Mouse (Mus musculus) kidney, adult 9 months (tissue): Measurements from ENCODE around the gene Agtr1a.
A peak's percentile ranks its signal among the peaks of the same experiment; 100 is the strongest.

Experiments
- DNase-seq: peaks from one replicate; pipeline ENCODE4 v3.0.0; 2022

The Agtr1a gene

DNA sequence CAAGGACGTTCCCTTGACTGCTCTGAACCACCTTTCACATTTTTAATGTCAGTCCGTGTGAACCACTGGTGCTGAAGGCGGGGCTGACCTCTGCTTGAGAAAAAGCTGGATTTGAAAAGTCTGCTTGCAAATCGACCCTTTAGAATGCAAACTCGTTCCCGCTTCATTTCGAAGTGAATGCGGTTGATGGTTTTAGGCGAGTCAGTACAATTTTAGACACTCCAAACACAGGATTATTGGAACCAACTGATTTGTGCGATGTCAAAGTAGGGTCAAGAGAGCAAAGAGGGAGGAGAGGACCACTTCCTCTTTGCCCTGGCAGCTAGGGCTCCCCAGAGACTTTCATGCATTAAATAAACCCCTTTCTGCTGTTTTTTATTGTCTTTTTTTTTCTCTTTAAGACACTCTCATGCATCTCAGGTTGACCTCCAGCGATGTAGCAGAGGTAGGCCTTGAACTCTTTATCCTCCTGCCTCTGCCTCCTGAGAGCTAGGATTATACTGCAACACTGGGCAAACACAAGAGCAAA is 27.9 kb downstream of the Agtr1a start:
- DNase-seq = peak; percentile 28

DNA sequence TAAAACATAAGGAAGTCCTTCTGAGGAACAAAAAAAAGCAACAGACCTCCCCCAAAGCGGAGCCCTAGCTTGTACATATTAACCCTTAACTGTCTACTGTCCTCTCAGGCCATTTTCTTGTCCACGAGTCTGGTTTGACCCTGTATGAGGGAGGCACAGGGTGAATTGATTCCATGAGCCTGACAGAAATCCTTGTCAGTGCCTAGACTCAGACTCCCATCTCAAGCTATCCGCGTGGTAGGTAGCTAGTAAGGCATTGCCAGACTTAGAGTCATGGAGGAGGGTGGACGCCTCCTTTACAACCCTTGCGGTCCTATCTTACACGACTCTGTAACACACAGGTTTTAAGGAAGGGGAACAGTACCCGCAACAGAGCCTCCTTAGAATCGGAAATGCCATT is 28.5 kb downstream of the Agtr1a start:
- DNase-seq = no peak

DNA sequence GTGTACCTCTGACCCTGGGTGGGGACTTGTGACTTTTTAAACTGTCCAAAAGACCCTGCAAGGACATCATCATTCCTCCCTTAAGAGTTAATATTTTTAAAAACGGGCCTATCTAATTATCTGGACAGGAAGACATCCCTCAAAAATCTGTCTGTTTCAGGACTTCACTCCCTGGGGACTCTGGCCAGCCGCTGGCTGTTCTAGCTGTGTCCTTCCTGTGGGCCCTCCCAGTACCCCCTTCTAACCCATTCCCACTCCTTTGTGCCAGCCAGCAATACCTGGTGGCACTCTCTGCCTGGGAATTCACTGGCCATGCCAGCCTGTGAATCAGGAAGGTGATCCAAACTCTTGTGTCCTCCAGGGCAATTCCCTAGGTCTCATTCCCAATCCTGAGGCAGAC is 29.1 kb downstream of the Agtr1a start:
- DNase-seq = peak; percentile 37

DNA sequence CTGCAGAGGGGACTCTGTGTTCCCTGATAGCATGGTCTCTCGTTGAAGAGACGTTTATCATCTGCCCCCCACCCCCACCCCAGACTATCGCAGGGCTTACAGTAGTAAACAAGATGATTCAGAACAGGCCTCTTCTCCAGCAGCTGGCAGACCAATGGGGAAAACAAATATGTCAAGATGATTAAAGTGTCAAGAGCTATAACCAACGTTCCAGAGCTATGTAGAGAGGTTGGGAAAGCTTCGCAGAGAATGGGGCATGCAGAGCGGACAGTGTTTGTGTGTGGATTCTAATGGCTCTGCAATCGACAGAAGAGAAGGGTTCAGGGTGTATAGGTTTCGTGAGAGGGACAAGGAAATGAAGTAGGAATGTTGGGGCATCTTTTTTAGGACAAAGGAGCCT is 31.9 kb downstream of the Agtr1a start:
- DNase-seq = no peak

DNA sequence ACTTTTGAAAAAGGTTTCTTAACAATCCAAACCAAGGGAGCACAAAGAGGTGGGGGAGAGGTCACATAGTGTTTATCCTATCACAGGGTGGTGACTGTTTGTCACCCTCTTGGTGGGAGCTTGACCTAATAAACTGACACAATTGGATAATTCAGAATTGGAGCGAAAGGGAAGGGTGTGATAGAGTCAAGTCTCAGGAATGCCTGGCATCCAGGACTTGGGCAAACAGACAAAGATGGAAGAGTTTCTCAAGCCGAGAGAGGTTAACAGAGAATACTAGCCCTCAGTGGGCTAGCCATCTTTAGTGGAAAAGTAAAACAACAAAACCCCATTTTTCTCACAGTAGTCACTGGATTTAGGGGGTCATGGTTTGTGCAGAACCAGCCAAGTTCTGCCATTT is 32.5 kb downstream of the Agtr1a start:
- DNase-seq = no peak

DNA sequence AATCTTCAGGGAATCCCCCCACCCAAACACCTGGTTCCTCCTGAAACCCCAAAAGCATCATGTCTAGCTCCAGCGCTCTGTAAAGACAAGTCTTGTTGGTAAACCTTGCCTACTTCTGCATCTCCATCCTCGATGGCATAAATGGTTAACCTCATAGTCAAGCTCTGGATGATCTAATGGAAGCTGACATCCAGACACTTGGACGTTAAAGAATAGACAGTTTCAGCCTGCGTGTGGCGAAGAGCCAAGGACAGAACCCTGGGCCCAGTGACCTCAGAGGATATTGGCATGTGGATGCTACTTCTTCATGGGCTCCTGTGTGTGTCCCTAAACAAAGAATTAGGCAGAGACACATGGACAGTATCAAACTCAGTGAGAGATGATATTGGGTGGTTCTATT is 42.6 kb downstream of the Agtr1a start:
- no peak for DNase-seq

DNA sequence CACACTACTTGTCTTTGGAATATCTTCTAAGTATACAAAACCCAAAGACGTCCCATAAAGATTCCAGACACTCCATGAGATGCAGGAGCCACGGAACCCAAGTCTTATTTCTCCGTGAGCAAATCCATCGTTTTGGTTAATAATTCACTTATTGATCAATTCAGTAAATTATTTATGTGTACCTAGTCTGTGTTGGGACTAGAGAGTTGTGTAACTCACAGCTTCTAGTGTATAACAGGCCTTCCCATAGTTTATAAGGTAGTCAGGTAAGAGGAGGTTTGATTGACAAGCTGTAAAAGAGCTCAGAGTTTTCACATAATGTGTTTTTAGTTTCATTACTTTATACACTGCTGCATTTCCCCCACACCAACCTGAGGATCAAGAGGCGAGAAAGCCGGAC is 48.9 kb downstream of the Agtr1a start:
- DNase-seq = no peak

DNA sequence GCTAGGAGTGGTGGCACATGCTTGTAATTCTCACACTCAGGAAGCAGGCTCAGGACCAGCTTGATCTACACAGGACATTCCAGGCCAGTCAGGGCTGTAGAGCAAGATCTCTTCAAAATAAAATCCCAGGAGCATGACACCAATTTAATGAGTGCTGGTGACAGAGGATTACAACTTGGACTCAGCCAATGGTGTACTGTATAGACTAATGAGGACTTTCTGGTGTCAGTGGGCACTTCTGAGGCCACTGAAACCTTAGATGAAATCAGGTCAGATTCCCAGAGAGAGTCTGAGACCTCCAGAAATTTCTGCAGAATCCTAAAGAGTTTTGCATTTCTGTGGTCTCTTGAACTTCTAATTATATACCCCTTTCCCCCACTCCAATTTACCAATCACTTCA is 57.9 kb downstream of the Agtr1a start:
- no peak for DNase-seq

DNA sequence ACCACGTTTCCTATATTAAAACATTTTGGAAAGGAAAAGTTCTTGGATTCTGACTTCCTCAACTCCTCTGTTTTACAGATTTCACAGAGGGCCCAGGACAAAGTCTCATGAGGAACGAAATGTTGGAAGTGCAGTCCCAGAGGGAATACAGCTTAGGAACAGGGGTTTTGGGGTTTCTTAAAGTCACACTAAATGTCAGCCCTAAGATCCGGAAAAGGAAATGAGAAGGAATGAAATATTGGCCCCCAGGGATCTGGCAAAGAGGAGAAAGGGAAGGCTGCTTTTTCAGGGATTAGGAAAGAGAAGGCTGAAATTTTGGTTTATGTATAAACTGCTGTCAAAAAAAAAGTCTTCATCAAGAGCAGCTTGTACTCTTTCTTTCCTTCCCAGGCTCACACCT is 60.2 kb downstream of the Agtr1a start:
- peak; percentile 48 for DNase-seq

DNA sequence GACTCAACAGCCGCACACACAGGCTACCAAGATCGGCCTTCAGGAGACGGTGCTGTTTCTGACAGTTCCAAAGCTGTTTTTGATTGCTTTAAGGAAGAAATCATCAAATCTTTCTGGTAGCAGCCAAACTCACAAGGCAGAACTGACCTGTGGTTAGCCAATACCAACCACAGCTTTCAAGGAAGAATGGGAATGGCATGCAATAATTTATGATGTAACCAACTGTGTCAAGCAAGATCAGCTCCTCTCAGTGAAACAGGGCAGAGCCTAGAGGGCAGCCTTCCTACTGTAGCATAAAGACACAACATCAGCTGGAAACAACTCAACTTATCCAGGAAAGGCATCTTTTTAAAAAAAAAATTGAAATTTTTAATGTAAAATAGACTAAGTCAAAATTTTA is 62.6 kb downstream of the Agtr1a start:
- no peak for DNase-seq

DNA sequence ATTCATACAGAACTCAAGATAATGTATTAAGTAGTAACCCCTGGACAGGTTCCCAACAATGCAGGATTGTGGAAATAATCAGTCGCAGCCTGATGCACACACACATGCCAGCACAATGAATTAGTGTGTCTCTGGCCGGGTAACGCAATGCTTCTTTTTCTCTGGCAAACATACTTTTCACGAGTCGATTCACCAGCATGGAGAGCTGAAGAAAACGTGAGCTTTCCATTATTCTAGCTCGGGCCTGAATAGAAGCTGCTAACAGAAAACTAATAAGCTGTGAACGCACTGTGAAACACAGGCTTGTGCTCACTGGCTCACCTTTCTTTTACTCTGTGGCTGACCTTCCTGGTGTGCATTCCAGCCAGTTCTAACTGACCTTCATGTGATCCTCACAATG is 64.4 kb downstream of the Agtr1a start:
- no peak for DNase-seq

DNA sequence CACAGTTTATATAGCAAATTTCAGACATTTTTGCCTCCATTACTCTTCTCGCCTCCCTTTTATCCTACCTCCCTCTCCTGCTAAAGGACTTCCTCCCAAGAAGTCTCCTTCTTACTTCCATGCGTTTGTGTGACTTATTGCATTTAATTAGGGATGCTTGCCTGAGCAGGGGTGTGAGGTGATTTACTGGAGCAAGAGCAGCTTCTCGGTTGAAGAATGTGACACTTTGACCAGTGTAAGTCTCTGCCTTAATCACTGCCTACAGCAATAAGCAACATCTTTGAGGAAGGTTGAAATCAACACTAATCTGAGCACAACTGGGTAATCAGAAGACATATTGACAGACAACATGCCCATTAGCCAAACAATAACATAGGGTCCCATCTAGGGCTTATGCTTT is 67.6 kb downstream of the Agtr1a start:
- DNase-seq = no peak

DNA sequence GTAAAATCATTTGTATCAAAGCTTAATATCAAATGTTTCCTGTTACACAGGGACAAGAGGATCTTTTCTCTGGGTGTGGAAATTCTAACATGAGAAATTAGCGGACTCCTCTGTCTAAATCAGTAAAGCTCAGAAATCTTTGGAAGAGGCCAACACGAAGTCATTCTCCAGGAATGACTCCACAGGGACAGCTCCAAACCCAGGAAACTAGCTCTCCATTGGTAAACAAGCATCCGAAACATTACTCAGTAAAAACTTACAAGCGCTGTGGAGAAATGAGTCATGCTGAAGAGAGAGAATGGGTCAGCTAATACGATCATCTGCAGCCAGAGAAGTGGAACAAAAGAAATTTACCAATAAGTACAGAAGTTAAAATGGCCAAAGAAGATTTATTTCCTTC is 82.4 kb downstream of the Agtr1a start:
- no peak for DNase-seq

DNA sequence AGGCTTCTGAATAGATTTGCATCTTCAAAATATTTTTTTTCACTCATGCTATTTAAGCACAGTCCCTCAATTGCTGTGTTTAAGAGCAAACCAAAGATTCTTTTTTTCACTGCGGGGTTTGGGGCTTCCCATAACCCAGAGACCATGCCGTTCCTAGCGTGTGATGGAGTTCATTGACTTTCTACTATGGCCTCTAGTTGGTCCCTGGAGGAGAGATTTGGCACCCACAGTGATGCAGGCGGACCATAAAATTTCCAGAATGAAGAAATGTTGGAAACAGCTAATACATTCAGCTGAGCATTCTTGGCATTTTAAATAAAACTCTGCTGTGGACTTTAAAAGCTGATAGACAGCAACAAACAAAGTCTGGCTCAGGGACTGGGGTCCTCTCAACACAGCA is 90.8 kb downstream of the Agtr1a start:
- DNase-seq = peak; percentile 1

DNA sequence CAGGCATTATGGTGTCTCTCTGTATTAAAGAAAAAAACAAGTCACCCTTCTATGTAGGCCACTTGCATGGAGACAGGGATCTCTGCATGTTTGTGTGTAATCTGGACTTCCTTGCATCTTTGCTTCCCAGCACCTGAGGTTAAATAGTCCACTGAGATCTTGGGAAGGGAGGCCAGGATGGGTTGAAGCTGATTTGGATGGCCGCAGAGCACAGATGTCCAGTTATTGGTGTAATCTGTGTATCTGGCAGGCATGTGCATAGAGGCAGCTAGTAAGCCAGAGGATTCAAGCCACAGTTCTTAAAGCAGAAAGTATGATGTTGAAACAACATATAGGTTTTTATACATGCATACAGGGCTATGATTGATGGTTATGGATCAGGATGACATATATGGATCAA is 91.2 kb downstream of the Agtr1a start:
- no peak for DNase-seq
